Mouse (Mus musculus) right cerebral cortex, adult 18-20 months (tissue): Measurements from ENCODE around the gene Dock3.

Experiments
- DNase-seq: peaks from one replicate; pipeline ENCODE4 v3.0.0; 2022; ENCODE audit warnings: mixed read lengths

The Dock3 gene

DNA sequence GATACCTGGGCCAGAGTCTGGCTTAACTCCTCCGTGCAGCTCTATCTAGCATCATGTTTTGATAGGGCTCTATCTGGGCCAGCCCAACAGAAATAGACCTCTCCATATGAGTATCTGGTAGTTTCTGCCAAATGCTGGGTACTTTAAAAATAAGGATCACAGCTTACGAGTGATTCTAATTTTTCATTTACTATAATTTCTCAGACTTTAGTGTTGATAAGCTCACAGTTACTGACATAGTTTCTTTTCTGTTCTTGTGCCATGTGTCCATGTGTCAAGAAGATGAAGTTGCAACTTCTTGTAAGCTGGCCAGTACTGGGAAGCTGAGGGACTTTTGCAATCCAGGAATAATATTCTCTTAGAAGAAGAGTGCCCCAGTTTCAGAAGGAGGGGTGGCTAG lies 228.5 kb downstream of the Dock3 start:
- DNase-seq = no peak

DNA sequence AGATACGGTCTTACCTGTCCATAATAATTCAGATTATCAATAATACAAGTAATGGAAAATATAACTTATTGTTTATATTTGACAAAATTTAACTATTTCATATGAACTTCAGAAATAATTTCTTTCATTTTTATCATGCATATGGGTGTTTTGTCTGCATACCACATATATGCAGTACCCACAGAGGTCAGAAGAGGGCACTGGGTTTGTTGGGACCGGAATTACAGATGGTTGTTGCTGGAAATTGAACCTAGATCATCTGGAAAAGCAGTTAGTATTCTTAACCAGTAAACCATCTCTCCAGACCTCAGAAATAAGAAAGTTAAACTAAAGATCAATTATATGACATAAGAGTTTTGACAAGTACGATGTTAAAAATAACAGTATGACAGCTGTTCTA lies 261.0 kb downstream of the Dock3 start:
- no peak for DNase-seq

DNA sequence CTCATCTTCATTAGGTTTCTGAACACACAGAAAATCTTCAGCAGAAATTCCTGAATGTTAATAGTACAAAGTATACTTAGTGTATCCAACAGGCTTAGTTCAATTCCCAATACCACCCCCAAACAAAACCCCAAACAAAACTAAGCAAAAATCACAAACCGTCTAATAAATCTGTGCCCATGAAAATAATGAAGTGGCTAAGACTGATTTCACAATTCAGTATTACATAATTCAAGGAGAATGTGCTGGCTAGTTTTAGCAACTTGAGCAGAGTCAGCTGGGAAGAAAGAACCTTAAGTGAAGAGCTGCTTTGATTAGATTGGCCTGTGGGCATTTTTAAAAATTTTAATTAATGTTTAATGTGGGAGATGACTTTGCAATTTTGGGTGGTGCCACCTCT lies 273.3 kb downstream of the Dock3 start:
- no peak for DNase-seq

GRCm38 (mm10) chr9:106955486-106955885 lies 276.2 kb downstream of the Dock3 start:
- DNase-seq = no peak

DNA sequence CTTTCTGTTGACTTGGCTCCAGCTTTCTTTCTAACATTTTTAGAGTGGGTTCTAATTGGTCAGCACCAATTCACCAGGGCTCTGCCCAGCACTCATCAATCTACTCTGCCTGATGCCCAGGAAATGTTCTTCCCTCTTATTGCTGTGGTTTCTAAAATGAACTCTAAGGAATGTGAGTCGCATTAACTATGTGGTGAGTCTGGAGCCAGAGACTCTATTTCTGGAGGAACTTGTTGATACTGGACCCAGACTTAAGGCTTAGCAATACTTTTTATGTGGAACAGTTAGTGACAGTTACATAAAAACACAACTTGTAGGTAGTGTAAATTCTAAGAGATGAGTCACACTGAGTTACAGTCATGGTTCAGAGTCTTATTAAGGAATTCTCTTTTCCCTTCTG lies 296.7 kb downstream of the Dock3 start:
- DNase-seq = peak; percentile 31

- no peak for DNase-seq
Measured at GRCm38 (mm10) chr9:106914878-106915277, 316.8 kb downstream of the Dock3 start.

- no peak for DNase-seq
Measured at GRCm38 (mm10) chr9:106913759-106914158, 317.9 kb downstream of the Dock3 start.

GRCm38 (mm10) chr9:106911624-106912023 lies 320.1 kb downstream of the Dock3 start:
- no peak for DNase-seq

DNA sequence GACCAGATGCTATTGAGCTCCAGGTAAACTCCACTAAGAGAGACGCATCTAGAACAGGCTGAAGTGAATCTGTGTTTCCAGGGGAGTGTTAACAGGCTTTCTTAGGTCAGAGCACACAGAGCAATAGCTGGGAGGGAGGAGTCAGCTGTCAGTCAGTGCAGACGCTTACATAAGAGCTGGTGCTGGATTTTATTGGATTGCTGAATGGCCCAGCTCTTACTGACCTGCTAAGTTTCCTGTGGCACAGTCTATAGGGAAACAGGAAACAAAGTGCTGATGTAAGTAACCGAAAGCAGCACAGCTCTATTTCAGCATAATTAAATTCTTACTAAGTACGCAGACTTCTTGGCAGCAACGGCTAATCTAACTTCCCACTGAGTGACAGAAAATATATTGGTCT lies 323.0 kb downstream of the Dock3 start:
- no peak for DNase-seq

GRCm38 (mm10) chr9:106908174-106908573 lies 323.5 kb downstream of the Dock3 start:
- DNase-seq = no peak

- no peak for DNase-seq
Measured at GRCm38 (mm10) chr9:106906597-106906996, 325.1 kb downstream of the Dock3 start.

DNA sequence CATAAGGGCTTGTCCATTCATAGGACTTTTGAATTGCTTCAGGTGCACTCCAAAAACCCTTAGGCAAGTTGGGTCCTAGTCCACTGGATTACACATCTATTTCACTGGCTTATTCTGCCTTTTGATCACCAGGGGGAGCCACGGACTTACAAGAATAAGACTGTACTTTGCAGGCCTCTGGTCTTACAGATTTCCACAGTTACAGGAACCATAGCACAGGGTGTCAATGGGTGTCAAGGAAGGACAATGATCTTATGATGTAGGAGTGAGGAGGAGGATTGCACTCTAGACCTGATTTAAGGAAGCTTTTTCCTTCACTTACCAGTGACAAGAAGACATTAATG lies 327.9 kb downstream of the Dock3 start:
- no peak for DNase-seq

- no peak for DNase-seq
Measured at GRCm38 (mm10) chr9:106903099-106903790, 328.5 kb downstream of the Dock3 start.

- no peak for DNase-seq
Measured at GRCm38 (mm10) chr9:106901596-106901995, 330.1 kb downstream of the Dock3 start.

DNA sequence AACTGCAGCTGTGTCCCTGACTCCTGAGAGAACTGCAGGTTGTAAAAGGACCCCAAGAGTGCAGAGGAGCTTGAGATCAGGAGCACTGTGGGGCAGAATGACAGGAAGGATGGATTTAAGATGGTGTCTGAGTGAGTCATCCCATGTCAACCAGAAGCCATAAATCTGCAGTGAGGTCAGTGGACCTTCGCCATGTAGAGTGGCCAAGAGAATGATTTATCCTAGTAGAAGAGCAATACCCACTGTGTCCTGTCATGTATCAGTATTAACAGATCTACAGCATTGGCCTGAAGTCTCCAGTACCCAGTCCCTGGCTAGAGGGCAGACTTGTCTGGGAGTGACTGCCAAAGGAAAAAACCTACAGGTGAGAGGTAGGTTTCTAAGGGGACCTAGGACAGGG lies 332.8 kb downstream of the Dock3 start:
- DNase-seq = no peak

GRCm38 (mm10) chr9:106893327-106893726 lies 338.4 kb downstream of the Dock3 start:
- no peak for DNase-seq

- no peak for DNase-seq
Measured at GRCm38 (mm10) chr9:106892552-106892875, 339.2 kb downstream of the Dock3 start.

- peak; percentile 99 for DNase-seq
Measured at GRCm38 (mm10) chr9:106891829-106892551, 339.7 kb downstream of the Dock3 start, which contains the start of gene Manf. Gene Manf (minus strand): TSS chr9:106891979.

DNA sequence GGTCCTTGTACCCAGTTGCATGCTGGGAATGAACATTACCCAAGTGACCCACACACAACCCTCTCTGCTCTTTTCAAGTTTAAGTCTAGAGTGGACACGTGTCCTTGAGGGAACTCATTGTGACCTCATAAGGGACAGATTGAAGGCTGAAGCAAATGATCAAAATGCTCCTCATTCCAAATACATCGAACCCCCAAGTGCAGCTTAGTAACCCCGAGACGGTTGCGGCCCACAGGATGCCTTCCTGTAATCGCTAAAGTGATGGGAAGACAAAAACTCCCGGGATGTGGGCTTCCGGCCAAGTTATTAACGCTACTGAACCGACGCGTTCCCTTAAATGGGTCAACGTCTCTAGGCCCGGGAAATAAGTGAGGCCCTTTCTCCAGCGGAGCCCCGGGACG lies 340.4 kb downstream of the Dock3 start:
- DNase-seq = no peak

- DNase-seq = no peak
Measured at GRCm38 (mm10) chr9:106890496-106891240, 341.0 kb downstream of the Dock3 start.

- DNase-seq = no peak
Measured at GRCm38 (mm10) chr9:106889321-106889720, 342.4 kb downstream of the Dock3 start.

GRCm38 (mm10) chr9:106888346-106888745 lies 343.4 kb downstream of the Dock3 start:
- no peak for DNase-seq

GRCm38 (mm10) chr9:106886828-106887702 lies 344.6 kb downstream of the Dock3 start, which contains the start of gene Rbm15b:
Gene Rbm15b (minus strand): TSS chr9:106887428.
- DNase-seq = peak; percentile 99
